In the genomic region with DNA sequence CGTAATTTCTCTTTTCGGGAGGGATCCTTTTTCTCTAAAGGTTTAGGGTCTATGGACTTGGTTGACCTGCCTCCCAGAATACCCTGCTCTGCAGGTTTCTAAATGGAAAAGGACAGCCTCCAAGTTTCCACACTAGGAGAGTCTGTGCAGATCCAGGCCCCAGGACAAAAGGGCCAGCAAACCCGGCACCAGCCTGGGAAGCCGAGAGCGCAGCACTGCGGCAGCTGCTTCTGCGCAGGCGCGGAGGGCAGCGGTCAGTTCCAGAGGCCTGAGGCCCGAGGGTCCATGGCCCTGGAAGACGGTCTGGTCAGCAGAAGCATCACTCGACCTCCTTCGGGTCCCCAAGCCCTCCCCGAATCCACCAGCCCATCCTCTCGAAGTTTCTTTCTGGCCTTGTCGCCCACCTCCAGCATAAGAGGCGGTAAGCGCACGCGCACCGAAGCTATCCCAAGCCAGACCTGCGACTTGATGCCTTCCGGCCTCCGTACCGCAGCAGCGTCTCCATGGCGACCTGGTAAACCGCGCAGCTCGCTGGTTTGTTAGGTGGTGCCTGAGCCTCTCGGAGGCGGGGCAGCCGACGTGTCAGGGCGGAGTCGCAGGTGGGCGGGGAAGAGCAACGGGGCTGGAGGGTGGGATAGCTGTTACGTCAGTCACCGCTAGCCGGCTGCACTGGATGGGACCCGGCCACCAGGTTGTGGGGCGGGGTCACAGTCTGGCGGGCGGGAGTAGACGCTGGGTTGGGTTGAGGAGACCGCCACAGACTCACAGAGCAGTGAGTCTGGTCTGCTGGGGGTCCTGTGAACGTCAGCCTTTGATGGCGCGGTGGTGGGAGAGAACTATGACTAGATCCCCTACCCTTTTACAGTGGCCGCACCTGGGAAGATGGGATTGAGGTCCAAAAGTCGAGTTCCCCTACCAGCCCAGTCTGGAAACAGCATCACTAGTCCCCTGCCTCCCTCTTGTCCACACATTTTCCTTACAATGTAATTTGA, we compare ENCODE assay signal across 8 mouse cellular contexts. TPM values are rescaled to one million over a fixed set of nuclear protein-coding genes. Genes with fewer than 3 reads are reported as not detected.
A peak's percentile ranks its signal among the peaks of the same experiment; 100 is the strongest.
DNase-seq lines count a peak whose midpoint lies in the region; ATAC-seq and TF ChIP-seq lines count a peak whose summit lies in the region.

Gene Lrrc27 (plus strand): TSS at position 235 of the 992 bp plus-strand sequence.
Gene Stk32c (minus strand): TSS at position 554 of the 992 bp plus-strand sequence.

- H3K9me3 ChIP-seq in E14TG2a.4 (ENCODE audit: low read length) = no peaks in the 10 kb centered on the region
- H3K9me3 ChIP-seq in forebrain, embryonic 12.5 days = no peaks in the 10 kb centered on the region
- no peaks in the 10 kb centered on the region for H3K9me3 ChIP-seq in heart, postnatal 0 days (replicated peaks; ENCODE audit: control insufficient read depth, low read length)
- no peaks in the 10 kb centered on the region for H3K9me3 ChIP-seq in liver, embryonic 16.5 days (replicated peaks; ENCODE audit: control insufficient read depth, low read length)
- H3K9me3 ChIP-seq in neural tube, embryonic 13.5 days = no peaks in the 10 kb centered on the region

- no peaks in the 10 kb centered on the region for H3K27me3 ChIP-seq in E14TG2a.4 (ENCODE audit: insufficient read depth, low read length)
- H3K27me3 ChIP-seq in forebrain, embryonic 12.5 days = no peaks in the 10 kb centered on the region
- H3K27me3 ChIP-seq in heart, postnatal 0 days (ENCODE audit: control insufficient read depth, insufficient read depth, low read length) = no peaks in the 10 kb centered on the region
- H3K27me3 ChIP-seq in liver, embryonic 16.5 days (ENCODE audit: control insufficient read depth, insufficient read depth, low read depth, low read length) = no peaks in the 10 kb centered on the region
- H3K27me3 ChIP-seq in neural tube, embryonic 13.5 days = no peaks in the 10 kb centered on the region
- no peaks in the 10 kb centered on the region for H3K27me3 ChIP-seq in testis, adult 2 months (ENCODE audit: control insufficient read depth, insufficient read depth, low read length)

- 2% methylated on average over 53 of the region's 53 CpGs for WGBS in forebrain, embryonic 12.5 days
- 2% methylated on average over 52 of the region's 53 CpGs for WGBS in heart, postnatal 0 days
- 2% methylated on average over 51 of the region's 53 CpGs for WGBS in liver, embryonic 16.5 days (ENCODE audit: insufficient replicate concordance)
- 2% methylated on average over 53 of the region's 53 CpGs for WGBS in neural tube, embryonic 13.5 days

- H3K27ac ChIP-seq in forebrain, embryonic 12.5 days = peak within 1 kb of the TSS; percentile 83
- peak within 1 kb of the TSS; percentile 84 for H3K27ac ChIP-seq in heart, postnatal 0 days (ENCODE audit: low read depth)
- H3K27ac ChIP-seq in liver, embryonic 16.5 days (ENCODE audit: low read length) = peak within 1 kb of the TSS; percentile 37; the same call in 1 of the 2 replicates
- H3K27ac ChIP-seq in neural tube, embryonic 13.5 days (replicated peaks) = peak within 1 kb of the TSS; percentile 89
- H3K27ac ChIP-seq in testis, adult 2 months (ENCODE audit: control insufficient read depth, insufficient read depth, low read depth, low read length) = peak within 1 kb of the TSS; percentile 84

- H3K36me3 ChIP-seq in E14TG2a.4 (ENCODE audit: insufficient read depth, low read length) = no peaks in the 10 kb centered on the region
- H3K36me3 ChIP-seq in forebrain, embryonic 12.5 days (replicated peaks) = no peaks in the 10 kb centered on the region
- H3K36me3 ChIP-seq in heart, postnatal 0 days (replicated peaks; ENCODE audit: control insufficient read depth, insufficient read depth, low read length) = no peaks in the 10 kb centered on the region
- H3K36me3 ChIP-seq in liver, embryonic 16.5 days (ENCODE audit: control insufficient read depth, insufficient read depth) = no peaks in the 10 kb centered on the region
- H3K36me3 ChIP-seq in neural tube, embryonic 13.5 days = no peaks in the 10 kb centered on the region
- H3K36me3 ChIP-seq in testis, adult 2 months (ENCODE audit: control insufficient read depth, insufficient read depth, low read length) = peaks cover 7% of the 10 kb centered on the region

- H3K4me3 ChIP-seq in E14TG2a.4 (replicated peaks; ENCODE audit: low read length) = peak within 1 kb of the TSS; percentile 82
- H3K4me3 ChIP-seq in forebrain, embryonic 12.5 days (replicated peaks) = peak within 1 kb of the TSS; percentile 46
- H3K4me3 ChIP-seq in heart, postnatal 0 days (ENCODE audit: low read depth, low read length) = peak within 1 kb of the TSS; percentile 57
- H3K4me3 ChIP-seq in liver, embryonic 16.5 days (ENCODE audit: low read depth, low read length) = peak within 1 kb of the TSS; percentile 70
- peak within 1 kb of the TSS; percentile 58 for H3K4me3 ChIP-seq in neural tube, embryonic 13.5 days
- H3K4me3 ChIP-seq in testis, adult 2 months (ENCODE audit: control insufficient read depth, low read depth, low read length) = peak within 1 kb of the TSS; percentile 80

- no peak for TF ChIP-seq CTCF in E14TG2a.4 (conservative IDR thresholded peaks at IDR 0.05; ENCODE audit: low read length)
- TF ChIP-seq CTCF in heart, postnatal 0 days (IDR thresholded peaks at IDR 0.05; ENCODE audit: low read depth) = 0 out of 2 replicates have a peak, but pooled peaks have one; percentile 1
- no peak for TF ChIP-seq CTCF in testis, adult 2 months (IDR thresholded peaks at IDR 0.05; ENCODE audit: control insufficient read depth, insufficient read depth, insufficient replicate concordance, low read depth, low read length)

- DNase-seq in c-Kit-positive CD71-positive TER-119-positive erythroid progenitor cells, embryonic 14.5 days (ENCODE audit: low spot score) = peak; percentile 94
- DNase-seq in heart, postnatal 0 days (ENCODE audit: low spot score) = peak; percentile 99
- DNase-seq in kidney, postnatal 4 days = peak; percentile 99

- peak; percentile 96 for TF ChIP-seq POLR2A in testis, adult 2 months (IDR thresholded peaks at IDR 0.05; ENCODE audit: control insufficient read depth, low read depth, low read length)

- H3K4me2 ChIP-seq in forebrain, embryonic 12.5 days = peak within 1 kb of the TSS; percentile 64
- H3K4me2 ChIP-seq in heart, postnatal 0 days (ENCODE audit: low read depth, low read length) = peak within 1 kb of the TSS; percentile 71
- peak within 1 kb of the TSS; percentile 70 for H3K4me2 ChIP-seq in liver, embryonic 16.5 days (ENCODE audit: low read depth, low read length)
- H3K4me2 ChIP-seq in neural tube, embryonic 13.5 days = peak within 1 kb of the TSS; percentile 63

- peak; percentile 97 for ATAC-seq in forebrain, embryonic 12.5 days (ENCODE audit: low FRiP score)
- peak; percentile 97 for ATAC-seq in heart, postnatal 0 days (ENCODE audit: insufficient read depth, low read depth)
- peak; percentile 94 for ATAC-seq in liver, embryonic 16.5 days (ENCODE audit: low read depth)
- peak; percentile 98 for ATAC-seq in neural tube, embryonic 13.5 days (ENCODE audit: low read depth)

- TF ChIP-seq EP300 in heart, postnatal 0 days (IDR thresholded peaks at IDR 0.05; ENCODE audit: low read depth) = peak; percentile 44; the same call in 1 of the 2 replicates

- peaks cover 28% of the 10 kb centered on the region for H3K4me1 ChIP-seq in E14TG2a.4 (replicated peaks; ENCODE audit: low read depth, low read length)
- H3K4me1 ChIP-seq in forebrain, embryonic 12.5 days = peaks cover 13% of the 10 kb centered on the region
- peaks cover 23% of the 10 kb centered on the region for H3K4me1 ChIP-seq in heart, postnatal 0 days (ENCODE audit: control insufficient read depth, insufficient read depth)
- H3K4me1 ChIP-seq in liver, embryonic 16.5 days (ENCODE audit: control insufficient read depth, low read depth, low read length) = peaks cover 9% of the 10 kb centered on the region
- peaks cover 14% of the 10 kb centered on the region for H3K4me1 ChIP-seq in neural tube, embryonic 13.5 days (replicated peaks)
- 0 out of 2 replicates have a peak, but pooled peaks cover 2% of the 10 kb centered on the region for H3K4me1 ChIP-seq in testis, adult 2 months (ENCODE audit: control insufficient read depth, insufficient read depth, low read length)

- H3K9ac ChIP-seq in forebrain, embryonic 12.5 days = peak within 1 kb of the TSS; percentile 52
- H3K9ac ChIP-seq in heart, postnatal 0 days (replicated peaks; ENCODE audit: low read depth, low read length) = peak within 1 kb of the TSS; percentile 62
- peak within 1 kb of the TSS; percentile 73 for H3K9ac ChIP-seq in liver, embryonic 16.5 days (ENCODE audit: low read depth, low read length)
- peak within 1 kb of the TSS; percentile 79 for H3K9ac ChIP-seq in neural tube, embryonic 13.5 days

RNA-seq across cellular contexts. Expression of gene Lrrc27, which starts in this region (rescaled TPM):
- 5.1 and 6.0 TPM in 2 replicates for polyA plus RNA-seq in forebrain, embryonic 12.5 days (2016; fragmentation: Nextera tagmentation; extraction: Ambion mirVana)
- total RNA-seq in heart, postnatal 0 days (2014; rRNA removed; ENCODE audit: low replicate concordance) = 1.9 and 2.9 TPM in 2 replicates
- 3.9 and 5.0 TPM in 2 replicates for polyA plus RNA-seq in heart, postnatal 0 days (2015; fragmentation: Nextera tagmentation; extraction: Ambion mirVana)
- polyA plus RNA-seq in liver, embryonic 16.5 days (2015; fragmentation: Nextera tagmentation; extraction: Ambion mirVana) = 0.35 and 0.68 TPM in 2 replicates
- polyA plus RNA-seq in neural tube, embryonic 13.5 days (2015; fragmentation: Nextera tagmentation; extraction: Ambion mirVana) = 5.2 and 5.4 TPM in 2 replicates
- polyA plus RNA-seq in testis, adult 2 months (2012; rRNA removed) = 863 and 972 TPM in 2 replicates

RNA-seq across cellular contexts. Expression of gene Stk32c, which starts in this region (rescaled TPM):
- polyA plus RNA-seq in forebrain, embryonic 12.5 days (2016; fragmentation: Nextera tagmentation; extraction: Ambion mirVana) = 0.46 and 0.62 TPM in 2 replicates
- 0.31 and 0.42 TPM in 2 replicates for total RNA-seq in heart, postnatal 0 days (2014; rRNA removed; ENCODE audit: low replicate concordance)
- polyA plus RNA-seq in heart, postnatal 0 days (2015; fragmentation: Nextera tagmentation; extraction: Ambion mirVana) = 0.08 TPM in 1 of 2 replicates, not detected in the other
- polyA plus RNA-seq in liver, embryonic 16.5 days (2015; fragmentation: Nextera tagmentation; extraction: Ambion mirVana) = not detected in 2 replicates
- 0.87 and 1.4 TPM in 2 replicates for polyA plus RNA-seq in neural tube, embryonic 13.5 days (2015; fragmentation: Nextera tagmentation; extraction: Ambion mirVana)
- polyA plus RNA-seq in testis, adult 2 months (2012; rRNA removed) = 5.1 and 5.6 TPM in 2 replicates

Comparison
In these comparisons a context has a peak if more than half of its experiments do, and no peak if none do; other contexts are left out.
1. Peak in every context shown above with its lines: DNase-seq, ATAC-seq, H3K4me3 ChIP-seq and H3K27ac ChIP-seq.
2. RNA of gene Lrrc27 (polyA plus RNA-seq): 863 to 972 TPM in testis, adult 2 months; 5.2 to 5.4 TPM in neural tube, embryonic 13.5 days, 5.1 to 6.0 TPM in forebrain, embryonic 12.5 days, 3.9 to 5.0 TPM in heart, postnatal 0 days and 0.35 to 0.68 TPM in liver, embryonic 16.5 days; every median in the first group is over 100 times any median in the second.
3. Peak in ATAC-seq, H3K4me3 ChIP-seq, H3K27ac ChIP-seq, H3K9ac ChIP-seq and H3K4me2 ChIP-seq in liver, embryonic 16.5 days; RNA of the genes that start here not detected or under 1 TPM.
4. H3K27ac ChIP-seq: peak in every context shown above with its lines; median percentile 89 in neural tube, embryonic 13.5 days; 84 in heart, postnatal 0 days; 84 in testis, adult 2 months; 83 in forebrain, embryonic 12.5 days; 37 in liver, embryonic 16.5 days.